Mouse (Mus musculus) adrenal gland, adult 2 months (tissue): Measurements from ENCODE around the gene Tln1. TPM values are rescaled to one million over a fixed set of nuclear protein-coding genes. Genes with fewer than 3 reads are reported as not detected.

Experiments
- DNase-seq: peaks from one replicate; pipeline ENCODE4 v3.0.0; 2021
- polyA plus RNA-seq: library from polyadenylated mRNA; depleted of rRNA; stranded (reverse); fragments of >200 nt; gene quantifications from 2 replicates; pipeline ENCODE4 v1.2.3, GENCODE M21; 2012
- total RNA-seq, 2 experiments: library from RNA; stranded (reverse); gene quantifications; 2 replicates each; pipeline ENCODE4 v1.2.3; 2021

Gene Tln1
- total and polyA plus RNA-seq, 3 experiments, result 167 to 207 (median 174) TPM

DNA sequence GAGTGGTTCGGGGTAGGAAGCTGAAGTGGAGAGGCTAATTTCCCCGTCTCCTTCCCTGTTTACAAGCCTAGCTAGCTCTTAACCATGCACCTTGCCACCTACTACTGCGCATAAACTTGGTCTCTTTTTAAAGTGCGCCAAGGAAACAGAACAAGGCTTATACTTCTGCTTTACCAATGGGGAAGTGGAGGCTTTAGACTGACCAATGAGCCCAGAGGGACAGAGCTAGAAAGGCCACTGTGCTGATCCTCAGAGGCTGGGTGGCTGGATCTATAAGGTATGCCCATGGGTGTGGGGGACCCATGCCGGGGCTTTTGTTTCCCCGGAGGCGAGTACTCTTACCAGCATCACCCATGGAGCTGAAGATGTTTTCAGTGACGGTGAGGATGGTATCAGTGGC lies 15.3 kb downstream of the Tln1 start:
- no peak for DNase-seq

DNA sequence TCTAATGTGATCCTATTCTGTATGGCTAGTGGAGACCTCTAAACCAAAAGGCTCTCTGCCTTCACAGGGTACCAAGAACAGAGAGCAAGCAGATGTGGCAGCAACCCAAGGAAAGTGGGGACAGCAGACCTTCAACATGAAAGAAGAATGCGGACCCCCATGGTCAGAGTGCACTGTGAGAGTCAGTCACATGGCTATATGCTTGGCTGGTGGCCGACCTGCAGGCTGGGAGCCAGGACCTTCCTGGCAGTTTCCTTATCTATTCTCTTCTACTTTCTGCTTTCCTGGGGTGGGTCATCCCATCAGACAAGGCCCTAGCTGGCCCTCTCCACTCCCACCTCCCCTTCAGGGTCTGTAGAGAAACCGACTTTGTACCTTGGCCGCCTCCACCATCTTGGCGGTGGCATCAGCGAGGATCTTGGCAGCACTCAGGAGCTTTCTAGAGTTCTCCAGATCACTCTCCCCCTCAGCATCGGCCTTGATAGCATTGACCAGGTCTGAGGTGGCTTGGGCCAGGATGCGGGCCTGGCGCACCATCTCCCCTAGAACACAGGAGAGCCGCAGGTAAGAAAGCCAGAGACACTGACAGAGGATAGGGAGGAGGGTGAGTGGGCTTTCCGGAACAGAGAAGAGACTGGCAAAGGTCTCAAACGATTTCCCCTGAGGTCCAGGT lies 16.0 kb downstream of the Tln1 start:
- DNase-seq, result peak; percentile 83

DNA sequence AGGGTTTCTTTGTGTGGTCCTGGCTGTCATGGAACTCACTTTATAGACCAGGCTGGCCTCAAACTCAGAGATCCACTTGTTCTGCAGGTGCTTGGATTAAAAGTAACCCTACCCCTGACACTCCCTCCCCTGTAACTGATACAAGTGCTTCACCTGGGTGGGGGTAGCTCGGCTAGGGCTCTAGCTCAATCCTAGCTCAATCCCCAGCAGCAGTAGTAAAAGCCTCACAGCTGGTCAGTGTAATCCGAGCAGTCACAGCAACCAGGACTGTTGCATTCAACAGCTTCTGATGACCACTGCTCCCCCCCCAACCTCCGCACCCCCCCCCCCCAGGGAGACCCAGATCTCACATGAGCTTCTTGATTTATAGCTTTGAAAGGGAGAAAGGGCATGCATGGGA lies 20.4 kb downstream of the Tln1 start:
- no peak for DNase-seq

GRCm38 (mm10) chr4:43536031-43536430 lies 26.5 kb downstream of the Tln1 start:
- DNase-seq, result no peak

DNA sequence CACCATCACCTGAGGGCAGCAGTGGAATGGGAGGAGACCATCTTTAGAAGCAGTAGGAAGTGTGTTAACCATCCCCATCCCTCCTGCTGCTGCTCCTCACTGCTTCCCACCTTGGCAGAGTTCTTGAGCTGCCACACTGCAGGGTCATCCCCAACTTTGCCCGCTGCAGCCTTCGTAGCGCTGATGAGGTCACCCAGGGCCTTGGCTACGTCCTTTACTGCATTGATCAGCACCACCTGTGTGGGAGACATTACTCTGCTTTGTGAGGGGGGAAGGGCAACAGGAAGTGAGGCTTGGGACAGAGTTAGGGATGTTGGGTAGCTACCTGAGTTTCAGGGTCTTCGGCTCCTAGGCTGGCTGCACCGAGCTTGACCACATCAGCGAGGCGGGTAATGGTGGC lies 26.9 kb downstream of the Tln1 start:
- peak; percentile 62 for DNase-seq

GRCm38 (mm10) chr4:43533270-43533669 lies 29.2 kb downstream of the Tln1 start:
- peak; percentile 92 for DNase-seq

DNA sequence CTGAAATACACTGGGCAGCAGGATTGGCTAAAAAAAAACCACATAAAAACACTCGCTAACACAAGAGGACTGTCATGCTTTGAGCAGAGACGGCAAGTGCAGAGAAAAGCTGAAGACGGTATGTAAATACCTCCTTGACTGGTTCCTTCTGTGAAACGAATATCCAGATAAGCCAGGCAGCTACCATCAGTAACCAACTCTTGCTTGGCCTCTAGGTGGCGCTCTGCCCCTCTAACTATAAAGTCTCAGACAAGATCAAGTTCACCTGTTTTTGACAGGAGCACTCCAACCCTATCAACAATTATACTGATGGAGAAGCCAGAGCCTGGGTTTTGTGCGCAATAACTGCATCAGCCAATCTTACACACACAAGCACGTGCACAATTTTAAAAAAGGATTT lies 31.9 kb downstream of the Tln1 start:
- DNase-seq, result peak; percentile 78

- DNase-seq, result peak; percentile 68
These were observed 32.4 kb downstream of the Tln1 start for GRCm38 (mm10) chr4:43530081-43530501.

- no peak for DNase-seq
These were observed 34.0 kb downstream of the Tln1 start for GRCm38 (mm10) chr4:43528487-43528886.

- no peak for DNase-seq
These were observed 34.6 kb downstream of the Tln1 start for GRCm38 (mm10) chr4:43527880-43528279.

DNA sequence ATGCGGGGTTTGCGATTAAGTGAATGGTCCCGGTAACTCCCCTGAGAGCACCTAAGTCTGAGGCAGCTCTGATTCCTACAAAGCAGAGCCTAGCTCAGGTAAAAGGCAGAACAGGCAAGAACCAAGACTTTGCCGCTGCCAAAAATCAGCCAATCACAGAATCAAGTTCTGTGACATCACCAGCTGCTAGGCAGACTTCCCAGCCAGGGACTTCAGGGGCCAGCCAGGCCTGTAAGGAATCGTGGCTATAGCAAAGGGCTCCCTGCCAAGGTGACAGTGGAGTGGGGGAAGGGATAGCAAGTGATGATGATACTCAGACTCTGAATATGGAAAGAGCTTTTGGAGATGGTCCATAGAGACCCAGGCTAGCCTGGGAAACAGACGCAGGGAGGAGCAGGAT lies 42.5 kb downstream of the Tln1 start:
- peak; percentile 89 for DNase-seq

- no peak for DNase-seq
These were observed 42.9 kb downstream of the Tln1 start for GRCm38 (mm10) chr4:43519551-43519950.

GRCm38 (mm10) chr4:43515764-43516708 lies 46.5 kb downstream of the Tln1 start:
- peak; percentile 51 for DNase-seq

DNA sequence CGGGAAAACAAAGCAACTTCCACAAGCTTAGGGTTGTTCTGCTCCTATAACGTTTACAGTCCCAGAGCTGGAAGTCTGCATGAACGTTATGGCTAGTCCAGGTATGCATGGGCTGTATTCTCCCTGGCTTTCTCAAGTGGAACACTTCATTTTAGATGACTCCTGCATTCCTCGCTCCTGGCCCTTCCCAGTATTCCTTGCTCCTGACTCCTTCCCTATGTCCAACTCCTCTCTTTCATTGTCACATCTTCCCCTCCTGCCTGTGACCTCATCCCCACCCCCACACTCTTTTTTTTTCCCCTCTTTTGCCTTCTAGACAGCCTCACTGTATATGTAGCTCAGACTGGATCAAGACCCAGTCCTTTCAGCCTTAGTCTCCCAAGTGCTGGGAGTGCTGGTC lies 48.7 kb downstream of the Tln1 start:
- DNase-seq, result no peak

DNA sequence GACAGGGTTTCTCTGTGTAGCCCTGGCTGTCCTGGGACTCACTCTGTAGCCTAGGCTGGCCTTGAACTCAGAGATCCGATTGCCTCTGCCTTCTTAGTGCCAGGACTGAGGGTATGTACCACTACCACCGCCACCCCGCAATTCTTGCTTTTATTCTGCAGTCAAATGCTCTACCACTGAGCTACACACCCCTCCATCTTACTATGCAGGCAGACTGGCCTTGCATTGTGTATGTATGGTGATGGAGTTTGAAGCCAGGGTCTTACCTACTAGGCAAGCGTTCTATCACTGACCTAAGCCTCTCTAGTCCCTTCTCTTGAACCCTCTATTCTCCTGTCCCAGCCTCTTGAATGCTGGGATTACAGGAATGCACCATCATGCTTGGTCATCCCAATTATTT lies 49.2 kb downstream of the Tln1 start:
- no peak for DNase-seq

GRCm38 (mm10) chr4:43512653-43513052 lies 49.8 kb downstream of the Tln1 start:
- DNase-seq, result no peak

DNA sequence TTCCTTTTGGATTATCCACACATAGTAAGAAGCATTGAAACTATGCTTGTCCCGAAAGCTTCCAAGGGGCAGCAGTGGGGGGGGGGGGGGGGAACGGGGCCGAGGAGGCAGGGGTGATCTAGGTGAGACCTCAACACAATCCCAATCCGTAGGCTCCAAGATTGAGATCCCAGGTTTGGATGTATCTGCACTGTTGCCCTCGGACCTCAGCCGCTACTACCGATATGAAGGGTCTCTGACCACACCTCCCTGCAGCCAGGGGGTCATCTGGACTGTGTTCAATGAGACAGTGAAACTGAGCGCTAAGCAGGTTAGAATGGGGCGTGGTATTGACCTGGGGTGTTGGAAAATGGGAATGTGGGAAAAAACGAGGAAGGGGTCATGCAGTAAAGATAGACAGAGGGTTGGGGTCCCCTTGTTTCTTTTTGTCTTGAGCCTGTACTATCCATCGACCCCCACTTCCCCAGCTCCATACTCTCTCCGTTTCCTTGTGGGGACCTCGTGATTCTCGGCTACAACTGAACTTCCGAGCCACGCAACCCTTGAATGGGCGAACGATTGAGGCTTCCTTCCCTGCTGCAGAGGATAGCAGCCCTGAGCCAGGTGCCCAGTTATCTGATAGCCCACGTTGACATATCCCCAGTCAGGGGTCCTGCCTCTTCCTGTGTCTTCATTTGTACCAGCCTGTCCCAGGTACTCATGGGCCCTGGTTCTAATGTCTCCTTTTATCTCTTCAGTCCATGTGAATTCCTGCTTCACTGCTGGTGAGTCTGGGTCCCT lies 50.6 kb downstream of the Tln1 start:
- DNase-seq, result no peak

GRCm38 (mm10) chr4:43509109-43509508 lies 53.4 kb downstream of the Tln1 start:
- no peak for DNase-seq

DNA sequence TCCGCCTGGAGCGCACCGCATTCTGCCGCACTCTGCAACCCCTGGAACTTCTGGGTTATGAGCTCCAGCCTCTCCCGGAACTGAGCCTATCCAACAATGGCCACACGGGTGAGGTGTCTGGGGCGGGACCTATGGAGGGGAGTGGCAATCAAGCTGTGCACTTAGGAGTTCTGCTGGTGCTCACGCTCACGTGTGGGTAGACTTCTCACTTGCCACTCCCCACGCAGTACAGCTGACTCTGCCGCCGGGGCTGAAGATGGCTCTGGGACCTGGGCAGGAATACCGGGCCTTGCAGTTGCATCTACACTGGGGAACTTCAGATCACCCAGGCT lies 53.9 kb downstream of the Tln1 start:
- peak; percentile 85 for DNase-seq

DNA sequence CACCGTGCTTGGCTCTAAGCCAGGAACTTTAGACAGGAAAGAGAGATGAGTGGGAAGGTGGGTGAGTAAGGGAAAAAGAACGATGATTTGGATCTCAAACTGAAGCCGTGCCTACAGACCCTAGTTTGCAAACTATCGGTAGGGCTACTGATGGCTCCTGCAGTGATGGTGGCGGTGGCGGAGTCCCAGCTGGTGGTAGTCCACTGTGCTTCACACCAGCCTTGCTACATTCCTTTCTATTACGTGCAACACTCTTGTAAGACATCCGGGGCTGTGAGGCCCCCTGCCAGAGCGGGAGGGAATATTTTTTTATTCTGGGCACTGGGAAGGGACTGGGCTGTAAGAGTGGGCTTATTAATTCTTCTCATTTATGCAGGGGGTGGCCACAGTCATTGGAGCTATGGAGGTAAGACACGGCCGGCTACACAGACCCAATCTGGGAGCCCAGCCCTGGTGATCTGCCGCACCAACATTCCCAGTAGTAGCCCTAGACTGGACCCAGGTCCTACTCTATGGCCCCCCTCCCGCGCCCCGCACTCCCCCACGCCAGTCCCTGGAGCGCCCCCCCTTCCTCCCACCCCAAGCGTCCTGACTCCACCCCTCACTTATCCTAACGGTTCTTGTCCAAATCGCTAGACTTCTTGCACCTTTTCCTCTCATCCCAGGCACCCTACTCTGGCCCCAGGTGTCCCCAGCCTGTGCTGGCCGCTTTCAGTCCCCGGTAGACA lies 54.4 kb downstream of the Tln1 start:
- no peak for DNase-seq

DNA sequence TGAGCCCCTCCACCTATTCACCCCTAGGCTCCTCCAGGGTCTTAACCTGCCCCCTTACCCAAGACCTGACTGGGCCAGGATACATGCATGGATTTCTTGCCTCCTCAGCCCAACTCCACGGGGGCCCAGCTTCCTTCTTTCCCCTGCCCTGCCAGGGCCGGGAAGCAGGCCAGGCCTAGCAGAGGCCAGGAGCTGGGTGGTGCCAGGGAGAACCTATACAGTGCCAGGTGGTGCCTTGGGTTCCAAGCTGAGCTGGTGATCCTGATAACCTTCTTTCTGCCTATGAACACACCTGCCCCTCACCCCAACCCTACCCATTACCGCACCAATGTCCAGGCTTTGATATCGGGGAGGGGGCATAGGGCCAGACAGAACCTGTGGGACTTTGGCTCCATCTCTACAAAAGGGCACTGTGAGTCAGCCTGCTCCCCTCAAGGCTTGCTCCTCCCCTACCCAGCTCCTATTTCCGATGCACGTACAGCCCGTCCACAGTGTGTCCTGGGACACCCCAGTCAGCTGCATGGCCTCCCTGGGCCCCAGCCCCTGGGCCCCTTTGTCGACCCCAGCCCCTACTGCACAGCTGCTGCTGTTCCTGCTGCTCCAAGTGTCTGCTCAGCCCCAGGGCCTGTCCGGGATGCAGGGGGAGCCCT lies 55.8 kb downstream of the Tln1 start, which contains the start of gene Car9:
Car9 (plus strand) TSS at position 431 of the 650 bp plus-strand sequence.
- DNase-seq, result no peak
